Mouse (Mus musculus): ENCODE data around the gene Clpp. TPM values are rescaled to one million over a fixed set of nuclear protein-coding genes. Genes with fewer than 3 reads are reported as not detected.
A peak's percentile ranks its signal among the peaks of the same experiment; 100 is the strongest.

The Clpp gene
- polyA plus RNA-seq, 1 experiment = 105 TPM

DNA sequence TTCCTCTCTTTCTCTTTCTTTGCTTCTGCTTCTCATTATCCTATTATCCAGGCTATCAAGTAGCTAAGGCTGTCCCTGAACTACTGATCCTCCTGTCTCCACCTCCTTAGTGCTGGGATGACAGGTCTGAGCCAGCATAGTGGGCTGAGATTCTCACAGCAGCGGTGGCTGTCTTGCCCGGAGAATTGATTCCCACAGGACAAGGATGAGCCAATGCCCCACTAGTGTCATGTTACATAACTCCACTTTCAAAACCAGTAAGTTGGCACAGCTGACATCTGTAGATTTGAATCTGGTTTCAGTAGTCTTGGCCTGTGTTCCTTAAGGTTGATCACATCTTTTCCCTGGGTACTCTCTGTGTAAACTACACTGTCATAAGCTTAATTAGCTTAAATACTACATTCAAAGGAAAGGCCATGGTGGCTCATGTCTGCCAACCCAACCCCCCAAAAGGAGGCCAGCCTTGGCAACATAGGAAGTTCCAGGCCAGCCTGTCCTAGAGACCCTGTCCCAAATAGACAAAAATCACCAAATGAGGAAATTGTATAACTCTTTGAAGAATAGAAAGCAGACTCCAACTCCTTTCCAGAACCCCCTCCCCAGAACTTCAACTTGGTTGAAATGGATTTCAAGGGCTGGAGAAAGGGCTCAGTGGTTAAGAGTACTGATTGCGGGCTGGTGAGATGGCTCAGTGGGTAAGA lies 3.9 kb upstream of the Clpp start:
- DNase-seq (ENCODE audit: low spot score) = no peak

- peak; percentile 9 for DNase-seq (ENCODE audit: low spot score)
Measured at GRCm38 (mm10) chr17:56988441-56988840, 1.7 kb upstream of the Clpp start.

GRCm38 (mm10) chr17:56988921-56989430 lies 1.1 kb upstream of the Clpp start:
- peak; percentile 11 for DNase-seq (ENCODE audit: low spot score)

DNA sequence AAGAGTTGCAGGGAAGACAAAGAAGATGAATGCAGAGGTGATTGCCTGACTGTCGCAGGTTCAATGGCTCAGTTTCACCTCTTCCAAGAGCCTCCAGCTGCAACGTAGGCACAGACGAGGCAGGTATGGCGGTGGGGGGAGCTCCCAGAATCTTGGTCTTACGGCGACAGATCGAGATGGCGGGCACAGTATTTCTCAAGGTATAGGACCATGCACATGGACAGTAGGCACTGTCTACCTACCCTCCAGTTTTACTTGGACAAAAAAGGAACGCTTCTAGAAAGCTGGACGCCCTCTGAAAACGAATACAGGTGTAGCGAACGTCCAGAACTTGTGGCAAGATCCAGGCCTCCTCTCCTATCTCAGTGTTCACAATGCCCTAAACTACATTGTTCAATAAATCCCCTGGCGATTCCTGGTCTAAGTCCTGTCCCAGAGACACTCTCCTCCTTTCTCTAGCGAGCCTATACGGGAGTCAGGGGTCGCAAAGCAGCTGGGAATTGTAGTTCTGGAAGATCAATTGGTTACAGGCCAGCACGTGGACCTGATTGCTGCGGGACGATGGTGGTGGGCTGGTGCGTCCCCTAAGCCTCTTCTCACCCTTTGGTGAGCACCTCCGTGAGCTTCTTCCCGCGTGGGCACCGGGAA lies 514 bp upstream of the Clpp start:
- peak; percentile 22 for DNase-seq (ENCODE audit: low spot score)

DNA sequence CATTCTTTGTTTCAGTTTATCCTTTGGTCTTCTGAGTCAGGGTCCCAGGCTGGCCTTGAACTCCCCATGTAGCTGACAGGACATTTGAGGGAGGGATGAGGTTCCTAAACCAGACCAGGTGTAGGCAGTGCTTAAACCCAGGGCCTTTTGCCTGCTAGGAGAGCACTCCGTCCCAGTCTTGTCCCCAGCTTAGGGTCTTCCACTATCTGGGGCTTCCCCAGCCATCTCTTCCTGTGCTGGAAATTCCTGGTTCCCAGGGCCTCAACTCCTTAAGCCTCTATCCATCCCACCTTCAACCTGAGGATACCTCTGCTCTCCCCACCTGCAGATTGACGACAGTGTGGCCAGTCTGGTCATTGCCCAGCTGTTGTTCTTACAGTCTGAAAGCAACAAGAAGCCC lies 861 bp downstream of the Clpp start:
- peak; percentile 11 for DNase-seq (ENCODE audit: low spot score)

GRCm38 (mm10) chr17:56995046-56995445 lies 4.9 kb downstream of the Clpp start:
- DNase-seq (ENCODE audit: low spot score) = no peak

- no peak for DNase-seq (ENCODE audit: low spot score)
Measured at GRCm38 (mm10) chr17:56996506-56996905, 6.4 kb downstream of the Clpp start.

GRCm38 (mm10) chr17:56997029-56997667 lies 7.0 kb downstream of the Clpp start, which contains the start of gene Alkbh7:
Gene Alkbh7 (plus strand): TSS chr17:56997339.
- peak; percentile 78 for DNase-seq (ENCODE audit: low spot score)

DNA sequence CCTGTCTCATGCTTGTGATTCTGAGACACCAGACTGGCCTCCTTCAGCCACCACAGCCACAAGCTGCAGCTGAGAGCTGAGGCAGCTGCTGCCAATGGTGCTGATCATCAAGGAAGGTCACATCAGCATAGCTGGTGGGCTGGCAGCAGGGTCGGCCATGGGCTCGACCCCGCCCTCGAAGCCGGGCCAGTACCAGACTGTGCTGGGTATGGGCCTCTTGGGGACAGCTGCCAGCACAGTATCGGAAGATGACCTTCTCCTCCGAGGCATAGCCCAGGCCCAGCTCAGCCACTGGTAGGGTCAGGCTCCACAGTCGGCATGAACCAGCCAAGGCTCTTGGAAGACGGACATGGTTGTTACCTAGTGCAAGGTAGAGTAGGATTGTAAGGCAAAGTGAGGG lies 9.3 kb downstream of the Clpp start:
- no peak for DNase-seq (ENCODE audit: low spot score)

DNA sequence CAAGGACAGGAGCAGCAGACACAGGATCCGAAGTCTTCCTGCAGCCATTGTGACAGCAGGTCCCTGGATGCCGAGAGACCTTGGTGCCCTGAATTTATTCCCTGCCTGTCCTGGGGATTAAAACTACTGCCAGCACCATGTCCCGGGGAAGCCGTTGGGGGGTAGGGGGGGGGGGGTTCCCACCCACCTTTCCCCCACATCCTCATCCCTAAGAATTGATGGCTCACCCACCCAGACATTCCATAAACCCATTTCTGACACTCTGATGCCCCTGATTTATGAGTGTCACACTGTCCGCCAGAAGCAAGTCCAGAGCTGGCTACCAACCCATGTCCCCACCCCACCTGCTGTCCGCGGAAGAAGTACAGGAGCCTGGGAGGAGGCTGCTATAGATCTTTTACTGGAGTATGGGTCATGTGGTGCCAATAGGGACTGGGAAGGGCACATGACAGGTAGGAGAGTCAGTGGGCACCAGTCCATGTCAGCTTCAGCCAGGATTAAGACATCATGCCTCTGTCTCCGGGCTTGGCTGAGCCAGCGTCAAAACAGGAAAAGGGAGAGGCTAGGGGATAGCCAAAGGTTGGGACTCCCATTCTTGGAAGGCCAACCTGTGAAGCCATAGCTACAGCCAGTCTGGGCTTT lies 10.0 kb downstream of the Clpp start, which contains the start of gene Pspn:
TSS of gene Pspn (minus strand) at position 51 of the 642 bp plus-strand sequence.
- DNase-seq (ENCODE audit: low spot score) = no peak

DNA sequence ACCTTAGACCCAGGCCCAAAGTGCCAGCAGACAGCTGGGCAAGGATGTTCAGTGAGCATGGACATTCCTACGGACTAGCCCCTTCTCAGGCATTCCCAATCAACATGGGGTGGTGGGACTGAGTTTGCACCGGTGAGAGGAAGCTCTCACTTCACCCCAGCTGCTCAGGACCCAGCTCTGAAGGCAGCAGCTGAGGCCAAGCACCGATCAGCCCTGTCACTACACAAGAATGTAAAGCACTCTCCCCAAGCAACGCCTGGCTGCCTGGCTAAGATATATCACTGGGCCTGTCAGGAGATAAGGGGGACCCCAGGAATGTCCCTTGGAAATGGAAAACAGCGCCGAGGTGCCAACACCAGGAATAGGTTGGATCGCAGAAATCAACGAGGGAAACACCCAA lies 11.1 kb downstream of the Clpp start:
- DNase-seq (ENCODE audit: low spot score) = no peak

- DNase-seq (ENCODE audit: low spot score) = no peak
Measured at GRCm38 (mm10) chr17:57003994-57004393, 13.9 kb downstream of the Clpp start.

DNA sequence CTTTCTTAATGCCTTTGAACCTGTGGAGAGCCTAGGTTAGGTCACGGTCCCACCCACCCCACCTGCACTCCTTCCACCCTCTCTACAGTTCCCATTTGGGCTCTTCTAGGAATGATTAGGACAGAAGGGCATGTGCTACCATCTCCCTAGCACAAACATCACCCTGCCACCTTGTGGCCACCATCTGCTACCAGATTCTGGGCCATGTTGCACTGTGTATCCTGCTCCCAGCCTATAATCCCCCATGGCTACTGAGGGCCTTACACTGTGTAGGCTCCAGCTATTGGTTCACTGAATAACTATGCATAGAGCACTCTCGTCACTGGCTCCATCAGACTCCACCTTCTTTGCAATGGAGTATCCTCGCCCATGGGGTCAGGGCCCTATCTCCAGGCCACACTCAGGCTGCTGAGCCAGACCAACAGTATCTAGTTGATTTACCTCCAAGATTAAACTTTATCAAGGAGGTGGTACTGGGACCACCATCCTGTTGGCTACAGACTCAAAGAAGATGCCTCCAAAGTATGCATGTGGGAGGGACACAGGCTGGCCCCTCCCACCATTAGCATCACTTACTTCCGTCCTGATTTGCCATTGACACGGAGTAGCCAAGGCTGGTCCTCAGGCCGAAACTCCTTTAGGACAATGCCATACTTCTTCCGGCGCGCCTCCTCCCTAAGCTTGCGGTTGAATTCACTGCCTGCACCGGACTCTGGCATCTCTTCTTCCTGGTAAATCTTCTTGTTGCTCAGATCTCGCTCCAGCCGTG lies 17.2 kb downstream of the Clpp start:
- DNase-seq (ENCODE audit: low spot score) = no peak

- no peak for DNase-seq (ENCODE audit: low spot score)
Measured at GRCm38 (mm10) chr17:57010911-57011235, 20.8 kb downstream of the Clpp start.

DNA sequence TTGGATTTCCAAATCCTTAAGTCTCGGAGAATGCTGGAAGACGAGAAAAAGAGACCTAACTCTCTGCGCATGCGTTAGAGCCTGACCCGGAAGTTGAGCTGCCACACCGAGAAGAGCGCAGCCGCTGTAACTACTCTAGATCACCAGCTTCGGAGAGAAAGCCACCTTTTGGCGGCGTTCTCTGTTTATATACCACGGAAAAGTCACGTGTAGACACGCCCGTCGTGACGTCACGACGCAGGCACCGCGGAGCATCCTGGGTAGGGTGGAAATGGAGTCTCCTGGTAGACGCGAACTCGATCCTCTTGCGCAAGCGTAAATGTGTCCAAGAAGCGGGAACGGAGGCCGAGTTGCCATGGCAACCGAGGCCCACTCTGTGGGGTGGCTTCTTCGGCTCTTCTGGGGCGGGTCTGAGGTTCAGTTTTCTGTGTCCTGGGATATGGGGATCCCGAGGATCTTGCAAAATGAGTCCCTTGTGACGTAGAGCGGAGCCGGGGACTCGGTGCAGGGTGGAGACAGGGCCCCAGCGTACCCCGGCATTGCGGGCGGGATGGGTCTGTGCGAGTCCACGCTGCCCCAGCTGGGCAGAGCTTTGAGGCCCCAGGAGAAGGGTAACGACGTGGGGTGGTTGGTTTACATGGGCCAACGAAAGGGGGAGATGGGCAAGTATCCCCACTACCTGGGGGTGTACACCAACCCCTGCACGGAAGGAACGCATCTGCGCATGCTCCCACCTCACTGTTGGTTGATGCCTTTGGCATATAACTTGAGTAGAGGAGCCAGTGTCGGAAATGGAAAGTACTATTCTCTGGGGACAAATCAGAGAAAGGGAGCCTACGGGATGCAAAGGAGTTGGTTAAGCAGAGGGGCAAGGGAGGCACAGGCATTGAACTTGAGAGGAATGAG lies 21.4 kb downstream of the Clpp start, which contains the start of the genes Gtf2f1 and Gm17949:
TSS of gene Gtf2f1 (minus strand) at position 53 of the 906 bp plus-strand sequence.
TSS of gene Gm17949 (plus strand) at position 234 of the 906 bp plus-strand sequence.
- DNase-seq (ENCODE audit: low spot score) = peak; percentile 82

DNA sequence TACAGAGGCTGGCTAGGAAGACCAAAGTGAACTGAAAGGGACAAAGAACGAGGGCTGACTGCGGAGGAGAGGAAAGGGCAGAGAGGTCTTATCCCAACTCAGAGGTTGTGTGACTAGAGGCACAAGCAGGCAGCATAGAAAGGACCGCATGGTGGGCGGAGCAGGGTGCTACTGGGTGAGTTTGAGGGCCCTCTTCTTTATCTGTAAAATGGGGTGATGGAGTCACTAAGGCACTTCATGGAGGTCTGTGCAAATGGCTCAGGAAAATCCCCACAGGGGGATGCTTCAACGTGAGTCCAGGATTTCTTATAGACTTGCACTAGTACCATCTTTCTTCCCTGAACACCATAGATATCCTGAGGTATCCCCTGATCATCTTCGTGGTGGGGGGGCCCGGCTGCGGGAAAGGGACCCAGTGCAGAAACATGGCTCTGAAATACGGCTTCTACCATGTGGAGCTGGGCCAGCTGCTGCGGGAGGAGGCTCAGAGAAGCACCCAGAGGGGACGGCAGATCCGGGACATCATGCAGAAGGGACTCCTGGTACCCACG lies 22.2 kb downstream of the Clpp start:
- no peak for DNase-seq (ENCODE audit: low spot score)

DNA sequence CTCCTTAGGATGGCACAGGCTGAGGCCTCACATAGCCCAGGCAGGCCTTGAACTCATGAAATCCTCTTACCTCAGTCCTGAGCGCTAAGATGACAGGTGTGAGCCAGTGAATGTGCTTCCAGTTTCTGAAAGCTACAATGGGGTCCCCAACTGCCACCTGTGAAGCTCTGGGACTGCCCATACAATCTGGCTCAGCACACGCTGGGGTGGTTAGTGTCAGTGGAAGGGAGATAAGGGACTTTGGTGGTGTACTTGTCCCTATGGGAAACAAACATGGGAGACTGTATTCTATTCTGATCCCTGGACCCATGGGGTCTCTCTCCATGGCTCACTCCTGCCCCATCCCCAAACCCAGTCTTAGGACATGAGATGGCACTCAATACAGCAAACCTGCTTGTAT lies 29.6 kb downstream of the Clpp start:
- DNase-seq (ENCODE audit: low spot score) = no peak

DNA sequence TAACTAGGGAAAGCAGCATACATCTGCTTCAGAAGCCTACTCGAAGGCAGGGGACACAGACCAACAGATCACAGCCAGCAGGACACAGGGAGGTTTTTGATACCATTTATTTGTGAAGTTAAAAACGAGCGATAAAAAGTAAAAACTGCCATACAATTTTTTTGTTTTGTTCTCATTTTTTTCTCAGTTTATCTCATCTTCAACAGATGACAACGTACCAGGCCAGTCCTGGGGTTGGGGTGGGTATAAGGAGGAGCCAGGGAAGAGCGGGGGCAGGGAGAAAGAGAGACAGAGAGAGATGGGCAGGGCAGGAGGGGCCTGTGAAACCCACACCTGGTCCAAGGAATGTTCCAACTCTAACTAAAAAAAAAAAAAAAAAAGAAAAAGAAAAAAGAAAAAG lies 30.9 kb downstream of the Clpp start:
- no peak for DNase-seq (ENCODE audit: low spot score)

GRCm38 (mm10) chr17:57027471-57027870 lies 37.4 kb downstream of the Clpp start:
- DNase-seq (ENCODE audit: low spot score) = no peak

- DNase-seq (ENCODE audit: low spot score) = no peak
Measured at GRCm38 (mm10) chr17:57029691-57030090, 39.6 kb downstream of the Clpp start.
